Mouse (Mus musculus) hindbrain, embryonic 14.5 days (tissue): Measurements from ENCODE around the gene Gm42906. TPM values are rescaled to one million over a fixed set of nuclear protein-coding genes. Genes with fewer than 3 reads are reported as not detected.

Experiments
- ATAC-seq: fragments of 200-750 bp; cut with Nextera tagmentation; 2 replicates; pipeline ENCODE4 v1.8.0; 2017; ENCODE audit warnings: moderate number of reproducible peaks, mild to moderate bottlenecking, moderate TSS enrichment, moderate library complexity; ENCODE audit not compliant: low FRiP score
- DNase-seq: peaks from one replicate; pipeline ENCODE4 v3.0.0-alpha.2; 2015; ENCODE audit warnings: low spot score
- H3K27ac ChIP-seq: fragments of 300-500 bp; sonication (generic); 2 replicates; pipeline ENCODE4 v1.5.1; 2014; ENCODE audit warnings: mild to moderate bottlenecking, moderate library complexity
- H3K27me3 ChIP-seq: fragments of 300-500 bp; sonication (generic); 2 replicates; pipeline ENCODE4 v1.6.1; 2014; ENCODE audit warnings: mild to moderate bottlenecking, low read length, mixed read lengths; ENCODE audit not compliant: control insufficient read depth, insufficient read depth
- H3K36me3 ChIP-seq: fragments of 300-500 bp; sonication (generic); replicated peaks from 2 replicates; pipeline ENCODE4 v1.6.1; 2014; ENCODE audit not compliant: control insufficient read depth, insufficient read depth
- H3K4me1 ChIP-seq: fragments of 300-500 bp; sonication (generic); replicated peaks from 2 replicates; pipeline ENCODE4 v1.6.1; 2014; ENCODE audit warnings: antibody characterized with exemption, low read length, mixed read lengths; ENCODE audit not compliant: control insufficient read depth, insufficient read depth
- H3K4me2 ChIP-seq: fragments of 300-500 bp; sonication (generic); replicated peaks from 2 replicates; pipeline ENCODE4 v1.6.1; 2014; ENCODE audit warnings: mild to moderate bottlenecking, moderate library complexity
- H3K4me3 ChIP-seq: fragments of 300-500 bp; sonication (generic); replicated peaks from 2 replicates; pipeline ENCODE4 v1.5.1; 2014; ENCODE audit warnings: mild to moderate bottlenecking, low read length
- H3K9ac ChIP-seq: fragments of 300-500 bp; sonication (generic); 2 replicates; pipeline ENCODE4 v1.6.1; 2014
- H3K9me3 ChIP-seq: fragments of 300-500 bp; sonication (generic); 2 replicates; pipeline ENCODE4 v1.6.1; 2016; ENCODE audit warnings: low read length; ENCODE audit not compliant: control insufficient read depth
- WGBS: fragments of 180-500 bp; shearing (Covaris S2); extraction: QIAGEN DNeasy Blood & Tissue Kit; methylation state at CpG from one replicate; pipeline ENCODE4 v1.1.7; 2014; 5-methylcytosine and 5-hydroxymethylcytosine counted together
- polyA plus RNA-seq: library from polyadenylated mRNA; unstranded; fragments of >200 nt; fragmentation: Nextera tagmentation; extraction: Ambion mirVana; gene quantifications from 2 replicates; pipeline ENCODE4 v1.2.1, GENCODE M21; 2014

Gm42906 gene
- polyA plus RNA-seq, 1 experiment from 2014 or later, result not detected

DNA sequence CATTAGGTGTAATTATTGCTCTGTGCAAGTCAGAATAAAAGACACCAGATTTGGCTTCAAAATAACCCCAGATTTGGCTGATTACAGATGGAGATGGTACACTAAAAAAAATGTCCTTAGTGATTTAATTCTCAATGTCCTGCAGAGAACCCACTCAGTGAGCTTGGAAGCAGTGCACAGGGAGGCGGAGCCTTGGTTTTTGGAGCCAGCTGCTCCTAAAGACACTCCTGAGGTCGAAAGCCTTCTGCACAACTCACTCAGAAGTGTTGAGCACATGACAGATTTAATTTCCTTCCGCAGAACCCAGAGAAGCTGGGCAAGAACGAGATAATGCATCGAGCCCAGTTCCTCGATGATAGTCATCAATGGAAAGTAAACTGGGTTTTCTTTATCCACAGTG, 356.5 kb downstream of the Gm42906 start:
- no peaks in the 10 kb centered on the region for H3K27me3 ChIP-seq
- no peaks in the 10 kb centered on the region for H3K4me1 ChIP-seq
- no peak overlapping the region for H3K4me2 ChIP-seq
- no peaks in the 10 kb centered on the region for H3K9me3 ChIP-seq
- no peaks in the 10 kb centered on the region for H3K36me3 ChIP-seq
- 80% methylated on average over 6 of the region's 6 CpGs for WGBS
- no peak overlapping the region for H3K4me3 ChIP-seq
- no peak overlapping the region for H3K9ac ChIP-seq
- H3K27ac ChIP-seq, result no peak overlapping the region
- ATAC-seq (no peak), DNase-seq (no peak)

DNA sequence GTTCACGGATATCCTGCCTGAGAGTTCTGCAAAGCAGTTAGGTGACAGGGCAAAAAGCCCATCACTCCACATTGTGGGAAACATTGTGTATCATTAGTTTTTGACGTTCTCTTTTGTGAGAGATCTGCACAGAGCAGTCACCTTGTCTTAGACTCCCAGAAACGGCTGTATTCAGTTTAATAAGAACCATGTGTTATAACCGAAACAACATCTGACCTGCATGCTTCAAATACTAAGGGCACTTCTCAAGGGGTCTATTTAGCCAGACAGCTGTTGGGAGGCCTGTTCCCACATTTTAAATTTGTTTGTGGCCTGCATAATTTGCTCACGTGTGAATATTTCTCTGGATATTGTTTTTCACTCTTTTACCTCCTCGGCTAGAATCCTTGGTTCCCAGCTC, 357.1 kb downstream of the Gm42906 start:
- no peak for DNase-seq

DNA sequence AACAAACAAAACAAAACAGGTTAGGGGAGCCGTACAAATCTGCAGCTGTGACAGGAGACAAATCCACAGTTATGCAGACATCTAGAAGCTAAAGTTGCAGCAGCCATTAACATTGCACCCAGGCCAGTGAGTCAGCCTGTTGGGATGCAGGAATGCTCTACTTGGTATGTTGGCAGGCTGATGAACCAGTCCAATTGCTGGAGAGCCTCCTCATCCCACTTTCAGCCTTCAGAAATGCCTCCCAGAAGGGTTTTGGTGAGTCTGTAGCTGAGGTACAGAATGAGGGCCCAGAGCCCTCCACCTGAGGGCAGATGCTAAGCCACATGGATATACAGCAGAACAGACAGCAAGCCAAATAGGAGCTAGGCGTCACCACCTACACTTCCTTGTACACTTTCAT, 358.4 kb downstream of the Gm42906 start:
- H3K4me3 ChIP-seq, result no peak overlapping the region
- ATAC-seq (no peak), DNase-seq (no peak)
- WGBS, result 92% methylated on average over 2 of the region's 2 CpGs
- no peak overlapping the region for H3K4me2 ChIP-seq
- no peak overlapping the region for H3K9ac ChIP-seq
- H3K4me1 ChIP-seq, result no peaks in the 10 kb centered on the region
- H3K27ac ChIP-seq, result no peak overlapping the region
- H3K27me3 ChIP-seq, result no peaks in the 10 kb centered on the region
- no peaks in the 10 kb centered on the region for H3K36me3 ChIP-seq
- no peaks in the 10 kb centered on the region for H3K9me3 ChIP-seq

More for the DNA sequence above, 357.1 kb downstream of the Gm42906 start:
- no peaks in the 10 kb centered on the region for H3K9me3 ChIP-seq
- WGBS, result 71% methylated on average over 6 of the region's 6 CpGs
- H3K4me3 ChIP-seq, result no peak overlapping the region
- no peak overlapping the region for H3K4me2 ChIP-seq
- no peaks in the 10 kb centered on the region for H3K36me3 ChIP-seq
- no peak overlapping the region for H3K27ac ChIP-seq
- ATAC-seq, result no peak
- no peaks in the 10 kb centered on the region for H3K4me1 ChIP-seq
- H3K27me3 ChIP-seq, result no peaks in the 10 kb centered on the region
- H3K9ac ChIP-seq, result no peak overlapping the region

DNA sequence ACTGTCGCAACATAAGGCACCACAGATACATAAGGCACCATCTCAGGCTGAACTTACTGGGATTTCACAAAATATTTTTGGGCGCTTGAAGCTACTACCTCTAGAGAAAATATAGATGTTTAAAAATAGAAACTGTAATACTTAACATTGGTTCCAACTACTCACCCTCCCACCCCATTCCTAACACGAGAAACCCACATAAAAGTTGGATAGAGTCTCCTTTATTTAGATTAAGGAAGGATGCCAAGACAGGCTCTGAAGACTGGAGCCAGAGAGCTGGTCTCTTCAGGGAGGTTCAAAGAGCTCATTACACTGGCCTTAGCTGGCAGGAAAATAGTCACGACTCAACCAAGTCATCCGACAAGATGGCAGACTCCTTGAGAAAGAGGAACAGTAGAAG, 361.9 kb downstream of the Gm42906 start:
- no peak overlapping the region for H3K4me3 ChIP-seq
- ATAC-seq, result no peak
- DNase-seq, result no peak

DNA sequence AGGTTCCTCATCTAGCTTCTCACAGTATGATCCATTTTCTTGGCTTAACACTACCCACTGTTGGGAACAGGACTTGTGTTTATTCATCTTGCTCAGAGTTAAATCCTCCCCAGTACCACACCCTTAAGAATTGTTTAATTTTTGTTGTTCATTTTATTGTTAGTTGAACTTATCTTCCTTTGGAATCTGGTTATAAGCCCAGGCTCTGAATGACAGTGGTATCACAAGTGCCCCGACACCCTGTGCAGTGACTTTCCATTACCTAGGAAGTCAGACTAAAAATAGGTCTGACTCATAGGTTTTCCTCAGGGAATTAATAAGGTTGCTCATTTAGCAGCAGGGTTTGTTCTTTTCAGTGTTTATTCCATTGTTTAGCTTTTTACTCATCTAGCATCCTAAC, 362.7 kb downstream of the Gm42906 start:
- H3K27me3 ChIP-seq, result no peaks in the 10 kb centered on the region
- 81% methylated on average over 1 of the region's 1 CpGs for WGBS
- no peak overlapping the region for H3K9ac ChIP-seq
- DNase-seq (no peak), ATAC-seq (no peak)
- no peak overlapping the region for H3K4me2 ChIP-seq
- no peak overlapping the region for H3K27ac ChIP-seq
- no peaks in the 10 kb centered on the region for H3K4me1 ChIP-seq
- no peak overlapping the region for H3K4me3 ChIP-seq
- peaks cover 7% of the 10 kb centered on the region; the same call in 1 of the 2 replicates for H3K9me3 ChIP-seq
- peaks cover 9% of the 10 kb centered on the region; the same call in 1 of the 2 replicates for H3K36me3 ChIP-seq

More for the DNA sequence above, 361.9 kb downstream of the Gm42906 start:
- 86% methylated on average over 5 of the region's 5 CpGs for WGBS
- Histone ChIP-seq H3K9me3 (peaks cover 7% of the 10 kb centered on the region; the same call in 1 of the 2 replicates), H3K4me2 (no peak overlapping the region), H3K27me3 (no peaks in the 10 kb centered on the region), H3K4me1 (no peaks in the 10 kb centered on the region), H3K36me3 (peaks cover 9% of the 10 kb centered on the region; the same call in 1 of the 2 replicates), H3K27ac (no peak overlapping the region), H3K9ac (no peak overlapping the region)

DNA sequence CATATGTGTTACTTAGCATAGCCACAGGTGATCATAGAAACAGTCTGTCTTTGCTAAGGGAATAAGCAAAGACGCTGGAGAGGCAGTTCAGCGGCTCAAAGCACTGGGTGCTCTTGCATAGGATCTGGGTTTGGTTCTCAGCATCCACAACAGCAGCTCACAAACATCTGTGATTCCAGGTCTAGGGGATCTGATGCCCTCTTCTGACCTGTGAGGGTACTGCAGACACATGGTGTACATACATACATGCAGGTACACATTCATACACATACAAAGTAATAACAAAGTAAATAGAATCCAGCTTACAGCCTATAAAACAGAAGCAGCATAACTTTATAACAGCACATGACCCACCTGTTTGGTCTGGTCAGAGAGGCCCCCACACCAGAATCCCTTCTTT, 366.0 kb downstream of the Gm42906 start:
- Histone ChIP-seq H3K27ac (no peak overlapping the region), H3K9ac (no peak overlapping the region), H3K9me3 (peaks cover 7% of the 10 kb centered on the region; the same call in 1 of the 2 replicates), H3K36me3 (peaks cover 9% of the 10 kb centered on the region; the same call in 1 of the 2 replicates), H3K4me2 (no peak overlapping the region), H3K27me3 (no peaks in the 10 kb centered on the region), H3K4me3 (no peak overlapping the region), H3K4me1 (no peaks in the 10 kb centered on the region)
- 100% methylated on average over 2 of the region's 2 CpGs for WGBS
- DNase-seq (no peak), ATAC-seq (no peak)

DNA sequence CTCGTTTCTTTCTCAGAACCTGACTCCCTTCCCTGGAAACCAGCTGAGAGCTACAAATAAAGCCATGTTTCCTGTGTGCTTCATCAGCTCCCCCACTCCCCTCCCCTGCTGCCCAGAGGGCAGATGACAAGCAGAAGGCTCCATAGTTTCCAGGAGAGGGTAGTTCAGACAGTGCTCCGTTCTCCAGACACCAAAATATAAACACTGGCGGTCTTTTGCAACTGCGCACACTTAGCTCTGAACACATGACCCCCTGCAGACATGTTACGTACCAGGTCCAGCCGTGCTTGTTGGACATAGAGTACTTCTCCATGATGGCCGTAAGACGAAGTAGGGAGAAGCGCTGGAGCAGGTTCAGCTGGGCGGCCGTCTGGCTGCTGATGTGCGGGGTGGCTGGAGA, 367.5 kb downstream of the Gm42906 start:
- DNase-seq (no peak), ATAC-seq (no peak)
- Histone ChIP-seq H3K27ac (no peak overlapping the region), H3K4me2 (no peak overlapping the region), H3K9ac (no peak overlapping the region), H3K4me3 (no peak overlapping the region), H3K36me3 (peaks cover 9% of the 10 kb centered on the region; the same call in 1 of the 2 replicates), H3K4me1 (no peaks in the 10 kb centered on the region; the same call in 1 of the 2 replicates), H3K9me3 (peaks cover 7% of the 10 kb centered on the region; the same call in 1 of the 2 replicates), H3K27me3 (no peaks in the 10 kb centered on the region)
- 70% methylated on average over 12 of the region's 12 CpGs for whole genome bisulfite sequencing

DNA sequence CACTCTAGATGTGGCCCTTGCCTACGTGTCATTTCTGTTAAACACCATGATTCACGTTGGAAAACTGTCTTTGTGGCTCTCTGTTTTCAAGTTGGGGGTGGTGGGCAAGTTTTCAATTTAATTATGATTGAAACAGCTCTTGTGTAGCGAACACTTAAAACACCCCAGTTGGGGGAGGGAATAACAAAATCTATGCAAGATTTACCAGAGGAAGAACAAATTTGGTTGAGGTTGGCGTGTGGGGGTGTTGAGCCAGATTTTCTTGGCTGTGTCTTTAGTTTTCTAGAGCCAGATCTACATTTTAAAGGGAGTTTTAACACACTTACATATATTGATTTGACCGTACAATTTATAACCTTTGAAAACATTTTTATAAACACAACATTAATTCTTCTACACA, 368.2 kb downstream of the Gm42906 start:
- no peak overlapping the region for H3K4me2 ChIP-seq
- no peak overlapping the region for H3K9ac ChIP-seq
- ATAC-seq (no peak), DNase-seq (no peak)
- no peaks in the 10 kb centered on the region; the same call in 1 of the 2 replicates for H3K4me1 ChIP-seq
- H3K36me3 ChIP-seq, result peaks cover 9% of the 10 kb centered on the region; the same call in 1 of the 2 replicates
- H3K9me3 ChIP-seq, result peaks cover 7% of the 10 kb centered on the region; the same call in 1 of the 2 replicates
- no peak overlapping the region for H3K4me3 ChIP-seq
- WGBS, result 86% methylated on average over 5 of the region's 5 CpGs
- no peak overlapping the region for H3K27ac ChIP-seq
- H3K27me3 ChIP-seq, result no peaks in the 10 kb centered on the region

DNA sequence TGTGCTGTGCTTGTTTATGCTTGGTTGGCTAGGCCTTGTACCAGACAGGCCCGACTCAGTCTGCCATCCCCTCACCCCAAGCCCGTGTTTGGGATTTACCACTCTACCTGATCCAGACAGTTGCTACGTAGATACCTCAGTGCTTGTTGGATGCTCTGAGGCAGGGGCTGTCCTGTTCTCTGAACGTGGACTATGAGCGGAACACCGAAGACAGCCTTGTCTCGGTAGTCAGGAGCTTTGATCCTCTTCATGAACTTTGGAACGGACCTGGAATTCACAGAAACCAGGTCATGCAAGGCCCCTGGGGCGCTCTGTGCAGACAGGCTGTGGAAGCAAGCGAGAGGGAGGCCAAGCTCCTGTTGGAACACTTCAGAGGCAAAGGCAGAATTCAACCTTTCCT, 368.6 kb downstream of the Gm42906 start:
- WGBS, result 93% methylated on average over 10 of the region's 10 CpGs
- H3K4me3 ChIP-seq, result no peak overlapping the region
- peaks cover 7% of the 10 kb centered on the region; the same call in 1 of the 2 replicates for H3K9me3 ChIP-seq
- H3K4me1 ChIP-seq, result no peaks in the 10 kb centered on the region; the same call in 1 of the 2 replicates
- DNase-seq (no peak), ATAC-seq (no peak)
- H3K36me3 ChIP-seq, result peaks cover 9% of the 10 kb centered on the region; the same call in 1 of the 2 replicates
- no peak overlapping the region for H3K9ac ChIP-seq
- H3K27ac ChIP-seq, result no peak overlapping the region
- no peak overlapping the region for H3K4me2 ChIP-seq
- no peaks in the 10 kb centered on the region for H3K27me3 ChIP-seq

DNA sequence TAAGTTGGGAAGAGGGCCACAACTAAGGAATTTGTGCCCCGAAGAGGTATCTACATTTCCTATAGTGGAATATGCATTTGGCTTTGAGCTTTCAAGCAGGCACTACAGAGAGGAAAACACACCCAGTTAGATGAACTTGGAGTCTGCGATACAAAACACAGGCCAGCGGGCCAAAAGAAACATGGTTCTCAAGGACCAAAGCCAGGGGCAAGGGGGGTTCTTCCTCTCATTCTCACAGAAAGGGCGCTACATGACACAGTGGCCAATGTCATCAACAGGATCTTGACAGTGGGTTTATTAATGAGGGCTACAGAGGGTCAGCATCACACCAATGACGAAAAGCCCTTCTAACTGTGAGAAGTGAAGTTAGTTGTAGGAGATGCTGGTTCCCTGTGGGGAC, 370.2 kb downstream of the Gm42906 start:
- Histone ChIP-seq H3K36me3 (peaks cover 9% of the 10 kb centered on the region; the same call in 1 of the 2 replicates), H3K27me3 (no peaks in the 10 kb centered on the region), H3K27ac (no peak overlapping the region), H3K4me2 (no peak overlapping the region), H3K4me3 (no peak overlapping the region), H3K9me3 (peaks cover 7% of the 10 kb centered on the region; the same call in 1 of the 2 replicates), H3K9ac (no peak overlapping the region), H3K4me1 (no peaks in the 10 kb centered on the region; the same call in 1 of the 2 replicates)
- DNase-seq, result no peak
- 86% methylated on average over 5 of the region's 5 CpGs for WGBS
- ATAC-seq, result no peak
